Mouse (Mus musculus) heart, embryonic 11.5 days (tissue): ENCODE data around the gene Tmcc1. TPM values are rescaled to one million over a fixed set of nuclear protein-coding genes. Genes with fewer than 3 reads are reported as not detected.
"Not testable (repeated sequence)": the region's sequence is repeated elsewhere in the genome, so short reads cannot be mapped to it uniquely, and the experiment has no call there.

ENCODE experiments used
- ATAC-seq: fragments of 200-750 bp; cut with Nextera tagmentation; replicated peaks from 2 replicates; pipeline ENCODE4 v1.8.0; 2017; ENCODE audit warnings: moderate library complexity; ENCODE audit not compliant: insufficient number of reproducible peaks, low FRiP score, low TSS enrichment
- H3K27ac ChIP-seq: fragments of 300-500 bp; sonication (generic); 2 replicates; pipeline ENCODE4 v1.5.1; 2014; ENCODE audit warnings: mild to moderate bottlenecking, low read depth, low read length
- H3K27me3 ChIP-seq: fragments of 300-500 bp; sonication (generic); 2 replicates; pipeline ENCODE4 v1.6.1; 2014; ENCODE audit warnings: mild to moderate bottlenecking, low read length, mixed read lengths; ENCODE audit not compliant: control insufficient read depth, insufficient read depth
- H3K36me3 ChIP-seq: fragments of 300-500 bp; sonication (generic); 2 replicates; pipeline ENCODE4 v1.6.1; 2014; ENCODE audit warnings: mild to moderate bottlenecking, low read length, moderate library complexity, mixed read lengths; ENCODE audit not compliant: control insufficient read depth, insufficient read depth
- H3K4me1 ChIP-seq: fragments of 300-500 bp; sonication (generic); 2 replicates; pipeline ENCODE4 v1.6.1; 2014; ENCODE audit warnings: low read length; ENCODE audit not compliant: control insufficient read depth, insufficient read depth
- H3K4me2 ChIP-seq: fragments of 300-500 bp; sonication (generic); 2 replicates; pipeline ENCODE4 v1.6.1; 2014; ENCODE audit warnings: mild to moderate bottlenecking, moderate library complexity
- H3K4me3 ChIP-seq: fragments of 300-500 bp; sonication (generic); 2 replicates; pipeline ENCODE4 v1.5.1; 2014; ENCODE audit warnings: low read depth, low read length
- H3K9ac ChIP-seq: fragments of 300-500 bp; sonication (generic); 2 replicates; pipeline ENCODE4 v1.6.1; 2014; ENCODE audit warnings: mild to moderate bottlenecking, low read depth, low read length, moderate library complexity
- H3K9me3 ChIP-seq: fragments of 300-500 bp; sonication (generic); replicated peaks from 2 replicates; pipeline ENCODE4 v1.6.1; 2016; ENCODE audit warnings: low read length; ENCODE audit not compliant: control insufficient read depth
- WGBS: fragments of 180-500 bp; shearing (Covaris S2); extraction: QIAGEN DNeasy Blood & Tissue Kit; methylation state at CpG from one replicate; pipeline ENCODE4 v1.1.7; 2014; ENCODE audit not compliant: insufficient replicate concordance; 5-methylcytosine and 5-hydroxymethylcytosine counted together
- polyA plus RNA-seq: library from polyadenylated mRNA; unstranded; fragments of >200 nt; fragmentation: Nextera tagmentation; extraction: Ambion mirVana; gene quantifications from 2 replicates; pipeline ENCODE4 v1.2.1, GENCODE M21; 2014

The Tmcc1 gene
- polyA plus RNA-seq, 1 experiment from 2014 or later = 15.0 TPM

DNA sequence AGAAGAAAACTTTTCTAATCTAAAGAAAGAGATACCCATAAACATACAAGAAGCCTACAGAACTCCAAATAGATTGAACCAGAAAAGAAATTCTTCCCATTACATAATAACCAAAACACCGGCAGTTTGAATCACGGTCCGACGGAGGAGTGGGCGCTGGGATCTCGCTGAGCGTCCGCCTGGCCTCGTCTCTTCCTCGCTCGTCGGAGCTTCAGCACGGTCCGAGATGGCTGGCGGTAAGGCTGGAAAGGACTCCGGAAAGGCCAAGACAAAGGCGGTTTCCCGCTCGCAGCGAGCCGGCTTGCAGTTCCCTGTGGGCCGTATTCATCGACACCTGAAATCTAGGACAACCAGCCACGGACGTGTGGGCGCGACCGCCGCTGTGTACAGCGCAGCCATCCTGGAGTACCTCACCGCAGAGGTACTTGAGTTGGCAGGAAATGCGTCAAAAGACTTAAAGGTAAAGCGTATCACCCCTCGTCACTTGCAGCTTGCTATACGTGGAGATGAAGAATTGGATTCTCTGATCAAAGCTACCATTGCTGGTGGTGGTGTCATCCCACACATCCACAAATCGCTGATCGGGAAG lies 19.7 kb downstream of the Tmcc1 start:
- H3K9me3 ChIP-seq, H3K27ac ChIP-seq, ATAC-seq, H3K4me1 ChIP-seq, H3K36me3 ChIP-seq, H3K4me2 ChIP-seq, H3K27me3 ChIP-seq, H3K4me3 ChIP-seq, H3K9ac ChIP-seq: not testable (repeated sequence)
- WGBS = 69% methylated on average over 37 of the region's 37 CpGs

DNA sequence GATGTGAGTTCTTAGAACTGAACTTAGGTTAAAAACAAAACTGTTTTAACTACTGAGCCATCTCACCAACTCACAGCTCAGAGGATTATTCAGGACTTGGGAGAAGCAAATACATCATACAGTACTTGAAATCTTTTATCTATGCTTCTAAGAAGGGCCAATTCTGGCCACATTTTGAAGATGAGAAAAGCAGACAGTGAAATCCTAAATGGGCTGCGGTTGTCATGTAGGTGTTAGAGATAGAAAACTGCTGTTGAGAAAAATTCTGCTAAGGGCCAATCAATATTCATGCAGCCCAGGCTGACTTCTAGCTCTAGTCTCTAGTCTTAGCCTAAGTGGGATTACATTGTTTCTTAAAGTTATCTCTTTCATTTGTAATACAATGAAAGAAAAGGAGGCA lies 26.9 kb downstream of the Tmcc1 start:
- H3K9ac ChIP-seq = no peak overlapping the region
- peaks cover 4% of the 10 kb centered on the region; the same call in 1 of the 2 replicates for H3K4me1 ChIP-seq
- no peak overlapping the region for H3K27ac ChIP-seq
- WGBS = 57% methylated on average over 1 of the region's 1 CpGs
- no peak overlapping the region for H3K4me2 ChIP-seq
- no peak overlapping the region for H3K4me3 ChIP-seq
- no peaks in the 10 kb centered on the region for H3K36me3 ChIP-seq
- no peaks in the 10 kb centered on the region for H3K27me3 ChIP-seq
- no peak for ATAC-seq
- H3K9me3 ChIP-seq = no peaks in the 10 kb centered on the region

DNA sequence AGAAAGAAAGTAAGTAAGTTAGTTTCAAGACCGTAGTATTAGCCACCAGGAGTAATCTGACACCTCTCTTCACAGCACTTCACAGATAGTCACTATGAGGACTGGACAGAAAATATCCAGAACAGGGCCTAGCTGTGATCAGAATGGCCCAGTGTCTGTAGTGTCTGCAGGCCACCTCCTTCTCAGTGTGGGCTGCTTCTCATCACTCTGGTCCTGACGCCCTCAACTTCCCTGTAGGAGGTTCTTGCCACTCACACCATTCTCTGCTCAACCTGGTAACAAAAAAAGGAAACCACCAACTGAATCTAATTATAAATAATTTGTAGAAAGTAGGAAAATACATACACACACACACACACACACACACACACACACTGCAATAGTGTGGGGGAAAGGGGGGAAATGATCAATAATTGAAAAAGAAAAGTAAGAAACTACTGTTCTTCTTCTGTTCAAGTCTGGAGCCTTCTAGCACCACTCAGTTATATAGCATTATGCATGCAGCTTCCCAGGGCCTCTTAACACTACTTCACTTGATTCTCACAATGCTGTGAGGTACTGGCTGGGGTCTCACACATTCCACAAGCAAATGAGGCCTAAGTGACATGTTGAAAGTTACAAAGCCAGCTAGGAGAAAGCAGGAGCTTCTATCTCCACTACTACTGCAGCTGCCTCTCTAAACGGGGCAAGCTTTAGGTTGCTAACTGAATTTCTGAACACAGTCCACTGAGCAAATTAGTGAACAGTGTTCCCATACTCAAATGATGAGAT lies 38.2 kb downstream of the Tmcc1 start:
- 28% methylated on average over 3 of the region's 3 CpGs for WGBS
- H3K27ac ChIP-seq = peak overlapping the region; percentile 70
- H3K9me3 ChIP-seq = no peaks in the 10 kb centered on the region
- no peak overlapping the region for H3K4me3 ChIP-seq
- H3K9ac ChIP-seq = no peak overlapping the region
- no peaks in the 10 kb centered on the region for H3K27me3 ChIP-seq
- no peak overlapping the region for H3K4me2 ChIP-seq
- peaks cover 11% of the 10 kb centered on the region for H3K4me1 ChIP-seq
- H3K36me3 ChIP-seq = no peaks in the 10 kb centered on the region
- no peak for ATAC-seq

DNA sequence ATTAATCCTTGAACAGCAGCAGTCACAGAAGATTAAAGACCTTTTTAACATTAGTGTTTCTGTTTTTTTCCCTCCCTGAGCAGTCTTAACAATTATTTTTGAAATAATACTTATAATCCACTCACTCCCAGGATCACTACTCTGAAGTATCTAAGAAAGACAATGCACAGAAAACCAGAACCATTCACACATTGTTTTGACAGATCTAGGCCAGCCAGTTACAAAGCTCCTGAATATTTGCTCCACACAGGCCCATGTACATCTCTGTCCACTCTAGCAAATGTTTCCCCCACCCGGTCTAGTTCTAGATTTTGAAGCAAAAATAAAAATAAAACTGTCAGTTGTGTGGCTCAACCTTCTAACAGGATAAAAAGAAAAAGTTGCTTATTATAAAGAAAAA lies 45.9 kb downstream of the Tmcc1 start:
- Histone ChIP-seq H3K27ac (no peak overlapping the region), H3K36me3 (no peaks in the 10 kb centered on the region), H3K4me3 (no peak overlapping the region), H3K4me2 (no peak overlapping the region), H3K4me1 (no peaks in the 10 kb centered on the region), H3K9me3 (no peaks in the 10 kb centered on the region), H3K27me3 (no peaks in the 10 kb centered on the region), H3K9ac (no peak overlapping the region)
- WGBS = 82% methylated on average over 1 of the region's 1 CpGs
- ATAC-seq = no peak

DNA sequence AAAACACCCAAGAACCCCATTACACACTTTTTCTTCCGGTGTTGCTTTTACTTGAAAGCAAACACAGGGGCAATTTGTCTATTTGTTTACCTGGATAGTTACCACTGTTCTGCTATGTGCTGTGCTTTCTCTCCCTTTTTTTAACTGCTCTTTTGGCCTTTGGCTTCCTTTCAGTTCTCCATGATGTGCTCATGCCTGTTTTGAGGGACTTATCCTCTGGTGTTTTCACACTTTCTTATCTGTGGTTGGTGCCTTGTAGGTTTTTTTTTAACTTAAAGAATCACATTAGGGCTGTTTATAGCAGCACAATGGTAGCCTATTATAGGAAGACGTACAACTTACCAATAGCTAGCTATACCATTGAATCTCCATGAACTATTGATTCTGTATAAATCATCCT lies 51.6 kb downstream of the Tmcc1 start:
- ATAC-seq = no peak
- H3K9ac ChIP-seq = no peak overlapping the region
- no peak overlapping the region for H3K4me2 ChIP-seq
- H3K4me1 ChIP-seq = peaks cover 9% of the 10 kb centered on the region
- WGBS = 49% methylated on average over 2 of the region's 2 CpGs
- no peaks in the 10 kb centered on the region for H3K9me3 ChIP-seq
- peak overlapping the region; percentile 47; the same call in 1 of the 2 replicates for H3K27ac ChIP-seq
- no peak overlapping the region for H3K4me3 ChIP-seq
- no peaks in the 10 kb centered on the region for H3K27me3 ChIP-seq
- H3K36me3 ChIP-seq = no peaks in the 10 kb centered on the region

DNA sequence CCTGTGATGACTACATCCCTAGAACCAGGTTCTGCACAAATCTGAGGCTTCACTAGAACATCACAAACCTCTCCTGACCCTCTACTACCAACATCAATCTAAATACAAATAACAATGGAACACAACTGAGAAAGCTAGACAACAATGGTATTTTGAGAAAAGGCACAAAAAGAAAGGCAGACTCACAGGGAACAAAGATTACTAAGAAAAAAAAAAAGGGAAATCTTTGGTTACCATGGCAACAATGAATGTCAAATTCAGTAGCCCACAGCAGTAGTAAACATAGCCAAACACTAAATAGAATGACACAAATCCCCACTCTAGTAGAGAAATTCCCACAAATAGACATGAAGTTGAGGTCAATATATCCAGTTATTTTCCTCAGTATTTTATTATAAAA lies 52.5 kb downstream of the Tmcc1 start:
- Histone ChIP-seq H3K9me3 (no peaks in the 10 kb centered on the region), H3K36me3 (no peaks in the 10 kb centered on the region), H3K4me3 (no peak overlapping the region), H3K27ac (no peak overlapping the region), H3K4me2 (no peak overlapping the region), H3K4me1 (peaks cover 9% of the 10 kb centered on the region), H3K27me3 (no peaks in the 10 kb centered on the region), H3K9ac (no peak overlapping the region)
- no peak for ATAC-seq

DNA sequence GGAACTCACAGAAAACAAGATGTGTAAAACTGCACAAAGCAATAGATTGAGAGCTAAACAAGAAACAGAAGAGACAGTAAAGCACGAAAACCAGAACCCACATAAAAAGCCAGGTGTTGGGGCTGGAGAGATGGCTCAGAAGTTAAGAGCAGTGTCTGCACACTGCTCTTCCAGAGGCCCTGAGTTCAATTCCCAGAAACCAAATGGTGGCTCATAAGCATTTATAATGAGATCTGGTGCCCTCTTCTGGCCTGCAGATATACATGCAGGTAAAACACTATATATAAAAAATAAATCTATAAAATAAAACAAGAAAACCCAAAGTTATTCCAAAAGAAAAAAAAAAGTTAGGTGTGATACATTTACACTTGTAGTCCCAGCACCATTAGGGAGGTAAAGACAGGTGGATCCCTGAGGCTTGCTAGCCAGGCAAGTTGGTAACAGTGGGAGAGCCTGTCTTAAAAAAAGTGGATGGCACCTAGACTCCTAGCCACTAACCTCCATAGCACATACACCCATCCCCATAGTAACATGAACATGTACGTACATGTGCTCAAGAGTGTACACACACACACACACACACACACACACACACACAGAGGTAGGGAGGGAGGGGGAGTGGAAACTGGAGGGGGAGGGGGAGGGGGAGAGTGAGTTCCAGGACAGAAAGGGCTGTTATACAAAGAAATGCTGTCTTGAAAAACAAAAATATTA lies 54.0 kb downstream of the Tmcc1 start:
- 53% methylated on average over 2 of the region's 2 CpGs for WGBS
- no peak overlapping the region for H3K4me3 ChIP-seq
- H3K4me1 ChIP-seq = peaks cover 9% of the 10 kb centered on the region
- no peaks in the 10 kb centered on the region for H3K9me3 ChIP-seq
- no peak overlapping the region for H3K9ac ChIP-seq
- H3K4me2 ChIP-seq = no peak overlapping the region
- H3K27ac ChIP-seq = no peak overlapping the region
- no peak for ATAC-seq
- no peaks in the 10 kb centered on the region for H3K27me3 ChIP-seq
- no peaks in the 10 kb centered on the region for H3K36me3 ChIP-seq

DNA sequence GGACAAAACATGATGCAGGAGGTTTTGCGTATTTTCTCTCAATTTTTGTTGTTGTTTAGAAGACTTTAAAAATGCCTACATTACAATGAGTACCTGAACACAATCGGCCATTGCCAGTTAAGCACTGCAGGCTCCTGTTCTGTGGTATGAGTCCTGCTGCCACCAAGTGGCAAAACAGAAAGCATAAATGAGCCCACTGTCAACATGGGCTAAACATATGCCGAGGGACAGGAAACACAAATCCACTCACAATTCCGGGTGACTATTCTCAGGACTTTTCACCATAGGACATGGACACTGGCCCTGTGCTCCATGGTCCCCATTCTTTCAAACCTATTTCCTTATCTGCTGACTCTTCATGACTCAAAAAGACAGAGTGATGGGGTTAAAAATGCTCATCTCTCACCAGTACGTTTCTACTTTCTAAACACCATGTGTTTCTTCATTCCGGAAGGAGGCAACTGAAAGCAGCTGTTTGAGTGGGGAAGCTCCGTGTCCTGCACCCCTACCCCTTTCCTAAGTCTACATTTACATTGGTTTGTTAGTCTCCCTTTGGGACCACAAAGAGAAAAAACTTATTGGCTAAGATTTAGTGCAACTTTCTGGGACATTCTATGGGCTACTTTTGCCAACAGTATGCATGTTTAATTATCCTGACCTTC lies 57.2 kb downstream of the Tmcc1 start:
- no peak for ATAC-seq
- H3K4me2 ChIP-seq = no peak overlapping the region
- H3K27me3 ChIP-seq = no peaks in the 10 kb centered on the region
- H3K4me3 ChIP-seq = no peak overlapping the region
- no peak overlapping the region for H3K27ac ChIP-seq
- WGBS = 52% methylated on average over 7 of the region's 7 CpGs
- no peaks in the 10 kb centered on the region; the same call in none of the 2 replicates for H3K4me1 ChIP-seq
- H3K9ac ChIP-seq = no peak overlapping the region
- no peaks in the 10 kb centered on the region for H3K9me3 ChIP-seq
- no peaks in the 10 kb centered on the region for H3K36me3 ChIP-seq
